Mouse (Mus musculus): ENCODE measurements at regions not wholly inside any gene's neighbourhood (a gene's known extent, or its start where the extent isn't known, plus 50 kb on each side); places are given as distances from the start of the nearest gene placed in this dataset.
"Not testable (repeated sequence)": the region's sequence is repeated elsewhere in the genome, so short reads cannot be mapped to it uniquely, and the experiment has no call there.

DNA sequence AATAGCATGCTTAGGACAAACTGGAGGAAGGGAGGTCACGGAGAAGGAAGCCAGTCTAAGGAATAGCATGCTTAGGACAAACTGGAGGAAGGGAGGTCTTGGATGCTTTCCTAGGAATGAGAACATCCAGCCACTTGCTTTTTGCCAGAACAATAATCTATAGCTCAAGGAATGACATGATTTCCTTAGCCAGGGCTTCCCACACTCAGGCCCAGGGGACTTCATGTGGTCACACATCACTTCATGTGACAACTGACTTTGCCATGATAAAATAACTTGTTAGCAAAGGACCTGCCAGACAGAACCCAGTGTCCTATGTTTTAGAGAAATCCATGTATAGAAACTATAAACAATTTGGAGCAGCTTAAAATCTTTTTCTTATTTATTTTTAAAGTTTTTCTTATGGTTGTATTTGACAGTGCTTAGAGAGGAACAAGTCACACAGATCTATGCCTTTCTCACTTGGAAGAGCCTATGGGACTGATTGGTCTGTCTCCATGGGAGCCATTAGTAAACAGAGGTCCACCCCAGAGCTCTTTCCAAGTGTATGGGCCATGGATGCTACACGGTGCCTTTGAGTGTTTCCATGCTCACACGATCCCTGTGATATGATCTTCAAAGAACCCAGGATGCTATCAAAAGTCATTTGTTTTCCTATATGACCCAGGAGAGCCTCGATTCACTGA, 153.3 kb upstream of the Unc93a2 start:
- no peak for DNase-seq (ENCODE audit: low read depth, low spot score)

DNA sequence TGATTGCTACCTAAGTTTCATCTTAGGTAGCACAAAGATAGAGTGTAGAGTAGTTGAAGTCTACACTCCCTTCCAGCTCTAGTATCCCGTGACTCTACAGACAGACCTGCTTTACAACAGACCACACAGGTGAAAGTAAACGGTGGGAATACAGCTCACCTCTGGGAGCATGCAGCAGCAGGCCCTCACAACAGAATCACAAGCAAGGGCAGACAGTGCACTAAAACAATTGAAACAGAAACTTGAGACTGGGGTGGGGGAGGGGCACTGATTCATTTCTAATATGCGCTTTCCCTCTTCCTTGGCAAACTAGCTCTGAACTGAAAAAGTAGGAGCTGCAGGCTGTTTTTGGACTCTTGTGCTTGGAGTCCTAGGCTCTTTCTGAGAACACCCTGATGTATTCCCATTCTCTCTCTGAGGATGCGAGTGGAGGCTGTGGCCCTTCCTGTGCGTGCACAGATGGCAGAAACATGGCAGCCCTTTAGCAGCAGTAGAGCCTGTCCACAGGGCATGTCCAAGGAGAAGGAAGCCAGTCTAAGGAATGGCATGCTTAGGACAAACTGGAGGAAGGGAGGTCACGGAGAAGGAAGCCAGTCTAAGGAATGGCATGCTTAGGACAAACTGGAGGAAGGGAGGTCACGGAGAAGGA, 152.5 kb upstream of the Unc93a2 start:
- no peak for DNase-seq (ENCODE audit: low read depth, low spot score)

DNA sequence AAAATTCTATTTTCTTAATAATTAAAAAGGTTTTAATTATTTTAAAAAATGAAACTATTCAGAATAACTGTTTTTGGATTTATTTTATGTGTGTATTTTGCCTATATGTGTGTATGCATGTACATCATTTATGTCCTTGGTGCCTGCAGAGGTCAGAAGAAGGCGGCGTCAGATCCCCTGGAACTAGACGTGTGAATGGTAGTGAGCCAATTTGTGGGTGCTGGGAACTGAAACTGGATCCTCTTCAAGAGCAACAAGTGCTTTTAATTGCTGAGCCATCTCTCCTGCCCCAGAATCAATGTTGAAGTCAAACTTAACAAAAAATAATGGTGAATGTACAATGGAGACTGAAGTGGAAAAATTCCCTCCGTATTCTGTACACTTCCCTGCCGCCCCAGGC, 151.9 kb upstream of the Unc93a2 start:
- no peak for DNase-seq (ENCODE audit: low read depth, low spot score)

DNA sequence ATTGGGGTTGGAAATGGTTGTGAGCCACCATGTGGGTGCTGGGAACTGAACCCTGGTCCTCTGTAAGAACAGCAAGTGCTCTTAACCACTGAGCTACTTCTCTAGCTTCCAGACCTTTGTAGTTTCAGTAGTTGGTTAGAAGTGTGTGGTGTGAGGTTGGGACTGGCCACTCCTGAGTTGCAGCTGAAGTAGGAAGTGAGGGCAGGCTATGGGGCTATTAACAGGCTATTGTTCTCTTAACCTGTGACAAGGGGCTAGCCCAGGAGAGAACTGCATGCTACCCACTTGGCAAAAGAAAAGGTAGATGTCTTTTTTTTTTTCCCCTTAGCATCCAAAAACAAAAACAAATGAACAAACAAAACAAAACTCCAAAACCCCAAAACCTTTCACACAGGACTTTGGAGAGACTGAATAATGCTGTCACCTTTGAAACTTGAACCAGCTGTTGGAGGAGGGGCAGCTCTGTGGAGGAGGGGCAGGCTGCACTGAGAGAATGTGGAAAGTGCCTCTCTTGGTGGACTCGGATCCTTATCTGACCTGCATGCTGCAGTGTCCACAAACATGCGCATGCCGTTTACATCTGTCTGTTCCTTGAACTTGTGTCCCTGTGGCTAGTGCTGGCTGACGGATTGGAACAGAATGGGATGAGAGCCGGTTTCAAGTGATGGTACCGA, 149.3 kb upstream of the Unc93a2 start:
- no peak for DNase-seq (ENCODE audit: low read depth, low spot score)

DNA sequence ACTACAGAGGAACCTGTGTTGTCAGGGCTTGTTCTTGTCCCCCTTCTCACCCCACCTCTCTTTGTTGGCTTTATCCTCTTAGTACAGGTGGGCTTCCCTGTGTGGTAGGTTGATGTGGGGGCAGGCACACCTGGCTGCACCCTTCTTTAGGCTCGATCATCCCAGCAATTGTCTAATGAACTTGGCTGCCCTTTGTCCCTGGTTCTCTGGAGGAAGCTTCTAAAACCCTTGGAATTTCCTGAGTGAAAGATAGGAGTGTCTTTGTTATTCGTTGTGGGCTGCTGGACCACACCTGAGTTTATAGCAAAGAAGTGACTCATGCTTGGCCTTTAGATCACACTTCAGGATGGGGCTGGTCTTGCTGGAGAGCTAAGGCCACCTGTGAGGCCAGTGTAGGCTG, 148.3 kb upstream of the Unc93a2 start:
- DNase-seq (ENCODE audit: low read depth, low spot score), result no peak

DNA sequence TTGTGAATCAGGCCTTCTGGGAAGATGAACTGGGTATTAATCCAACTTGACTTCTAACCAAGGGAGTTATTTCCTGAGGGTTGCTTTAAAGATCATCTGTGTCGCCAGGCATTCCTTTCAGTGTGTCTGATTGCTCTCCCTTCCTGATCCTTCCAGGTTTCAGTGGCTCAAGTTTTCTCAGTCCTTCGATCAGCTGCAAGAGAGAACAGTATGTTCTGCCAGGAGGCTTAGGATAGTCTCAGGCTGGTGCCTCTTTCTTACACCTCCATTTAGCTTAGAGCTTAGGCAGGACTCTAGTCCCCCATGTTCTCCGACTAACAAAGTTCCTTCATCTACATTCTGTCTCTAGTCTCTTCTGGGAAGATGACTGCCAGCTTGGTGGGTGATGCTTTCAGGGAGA, 147.4 kb upstream of the Unc93a2 start:
- no peak for DNase-seq (ENCODE audit: low read depth, low spot score)

DNA sequence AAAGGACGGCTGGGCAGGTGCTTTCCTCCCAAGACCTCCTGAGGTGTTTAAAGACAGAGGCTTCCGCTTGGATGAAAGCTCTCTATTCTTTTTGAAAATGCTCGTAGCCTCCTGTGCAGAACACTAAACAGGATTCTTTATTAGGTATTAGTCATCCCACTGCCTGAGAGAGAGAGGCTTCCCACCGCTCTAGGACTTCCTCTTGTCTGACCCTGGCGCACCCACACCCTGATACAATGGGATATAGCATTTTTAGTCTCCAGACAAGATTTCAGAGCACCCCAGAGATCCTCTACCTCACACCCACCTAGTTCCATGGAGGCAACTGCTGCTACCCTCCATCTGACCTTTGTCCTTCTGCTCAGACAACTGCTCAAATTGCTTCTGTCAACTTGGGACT, 144.0 kb upstream of the Unc93a2 start:
- no peak for DNase-seq (ENCODE audit: low read depth, low spot score)

DNA sequence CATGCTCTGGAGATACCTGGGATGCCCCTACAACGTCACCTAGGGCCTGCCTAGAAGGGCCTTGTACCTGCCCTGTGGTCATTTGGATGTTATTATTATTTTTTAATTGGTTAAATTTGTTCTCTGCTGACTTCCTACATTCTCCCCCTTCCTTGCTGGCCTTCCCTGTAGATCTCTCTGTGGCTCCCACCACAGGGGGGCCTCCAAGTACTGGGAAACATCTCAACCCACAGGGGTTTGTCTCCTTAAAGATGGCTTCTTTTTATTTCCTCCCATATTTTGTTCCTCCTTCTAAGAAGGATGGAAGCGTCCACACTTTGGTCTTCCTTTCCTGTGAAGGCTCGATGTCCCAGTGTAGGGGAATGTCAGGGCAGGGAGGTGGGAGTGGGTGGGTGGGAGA, 142.4 kb upstream of the Unc93a2 start:
- DNase-seq (ENCODE audit: low read depth, low spot score), result no peak

DNA sequence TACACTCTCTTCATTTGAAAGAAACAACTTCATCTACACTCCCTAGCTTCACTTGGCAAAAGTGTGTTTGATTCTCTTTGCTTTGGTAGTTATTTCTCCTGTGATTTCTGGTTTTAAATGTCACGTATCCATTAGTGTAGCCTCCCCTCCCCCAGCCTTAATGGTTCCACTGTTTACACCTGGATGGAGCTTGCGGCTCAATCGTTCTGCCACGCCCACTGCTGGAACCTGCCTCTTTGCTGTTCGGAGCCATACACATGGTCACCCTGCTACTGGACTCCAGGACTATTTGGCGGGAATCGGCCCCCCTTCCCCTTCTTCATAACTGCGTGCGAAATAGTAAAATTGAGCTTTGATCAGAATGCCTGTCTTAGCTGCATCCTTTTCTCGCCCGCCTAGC, 139.2 kb upstream of the Unc93a2 start:
- not testable (repeated sequence) for DNase-seq (ENCODE audit: low read depth, low spot score)

DNA sequence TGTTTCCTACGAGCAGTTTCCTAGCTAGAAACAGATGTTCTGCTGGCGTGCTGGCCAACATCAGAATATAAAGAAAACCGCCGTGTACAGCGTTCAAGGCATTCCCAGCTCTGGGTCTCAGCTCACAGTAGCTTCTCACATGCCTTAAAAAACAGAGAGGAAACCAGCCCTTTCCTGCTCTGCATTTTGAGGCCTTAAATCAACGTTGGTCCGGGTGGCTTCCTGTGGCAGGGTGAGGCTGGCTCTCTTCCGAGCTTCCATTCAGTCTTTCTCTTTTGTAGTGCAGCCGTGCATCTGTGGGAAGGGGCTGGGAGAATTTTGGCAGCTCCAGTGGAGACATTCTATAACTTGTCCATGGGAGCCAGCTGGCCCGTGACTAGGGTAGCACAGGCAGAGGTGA, 135.9 kb upstream of the Unc93a2 start:
- no peak for DNase-seq (ENCODE audit: low read depth, low spot score)

Data from WW6 (cell line).